Mouse (Mus musculus): ENCODE measurements at regions not wholly inside any gene's neighbourhood (a gene's known extent, or its start where the extent isn't known, plus 50 kb on each side); places are given as distances from the start of the nearest gene placed in this dataset.
"Not testable (repeated sequence)": the region's sequence is repeated elsewhere in the genome, so short reads cannot be mapped to it uniquely, and the experiment has no call there.

DNA sequence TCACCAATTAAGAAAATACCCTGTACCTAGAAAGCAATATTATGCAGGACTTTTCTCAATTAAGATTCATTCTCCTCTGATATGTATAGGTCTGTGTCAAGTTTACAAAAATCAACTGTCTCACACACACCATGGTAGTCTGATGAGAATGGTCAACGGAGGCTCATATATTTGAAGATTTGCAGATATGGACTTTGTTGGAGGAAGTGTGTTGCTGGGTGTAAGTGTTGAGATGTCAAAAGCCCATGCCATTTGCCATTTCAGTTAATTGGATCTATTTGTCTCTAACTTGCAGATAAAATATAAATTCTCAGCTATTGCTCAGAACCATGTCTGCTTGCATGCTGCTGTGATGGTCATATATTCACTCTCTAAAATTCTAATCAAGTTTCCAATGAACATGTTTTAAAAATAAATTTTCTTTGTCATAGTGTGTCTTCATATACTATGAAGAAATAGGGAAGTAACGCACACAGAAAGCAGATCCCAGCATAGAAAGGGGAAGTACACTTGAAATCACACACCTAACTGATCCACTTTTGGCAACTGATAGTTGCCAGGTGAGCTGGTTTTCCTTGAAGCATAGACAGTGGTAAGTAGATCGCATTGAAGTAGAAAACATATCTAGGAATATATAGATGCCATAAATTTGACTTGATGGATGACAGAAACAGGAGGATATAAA lies 326.4 kb downstream of the Gm11232 start:
- ATAC-seq (replicated peaks; ENCODE audit: poor library complexity): peak; percentile 96

DNA sequence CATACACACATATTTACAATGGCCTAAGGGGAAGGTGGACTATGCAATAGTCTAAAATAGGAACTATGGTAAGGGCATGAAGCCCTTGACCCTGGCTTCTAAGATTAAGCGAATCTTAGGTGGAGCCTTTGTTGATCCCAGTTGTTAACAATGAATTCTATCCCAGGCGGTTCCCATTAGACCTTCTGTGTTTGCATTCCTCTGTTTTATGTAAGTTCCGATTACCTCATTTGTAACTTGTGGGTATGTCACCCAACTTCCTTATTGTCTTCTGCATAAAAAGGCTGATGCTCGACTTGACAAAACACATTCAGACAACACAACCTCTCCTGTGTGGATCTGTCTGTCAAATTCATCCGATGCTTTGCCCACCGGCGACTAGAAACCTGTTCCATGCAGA lies 335.6 kb downstream of the Gm11232 start:
- ATAC-seq (replicated peaks; ENCODE audit: poor library complexity): not testable (repeated sequence)

DNA sequence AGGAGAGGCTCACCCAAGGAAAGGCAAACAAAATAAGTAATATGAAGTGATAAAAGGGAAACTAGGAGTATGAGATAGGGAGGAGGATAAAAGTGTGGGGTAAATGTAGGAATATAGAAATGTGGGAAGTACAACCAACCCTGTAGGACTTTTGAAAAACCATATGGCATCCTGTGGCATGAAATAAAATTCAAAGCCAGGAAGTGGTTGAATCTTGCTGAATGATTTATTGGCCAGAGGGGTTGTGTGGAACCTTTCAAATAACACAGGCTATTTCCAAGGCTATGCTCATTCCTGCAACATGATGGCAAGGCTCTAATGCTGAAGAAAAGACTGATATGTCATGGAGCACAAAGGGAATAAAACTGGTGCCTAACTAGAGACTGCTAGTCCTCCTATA lies 347.9 kb downstream of the Gm11232 start:
- no peak for ATAC-seq (replicated peaks; ENCODE audit: poor library complexity)

DNA sequence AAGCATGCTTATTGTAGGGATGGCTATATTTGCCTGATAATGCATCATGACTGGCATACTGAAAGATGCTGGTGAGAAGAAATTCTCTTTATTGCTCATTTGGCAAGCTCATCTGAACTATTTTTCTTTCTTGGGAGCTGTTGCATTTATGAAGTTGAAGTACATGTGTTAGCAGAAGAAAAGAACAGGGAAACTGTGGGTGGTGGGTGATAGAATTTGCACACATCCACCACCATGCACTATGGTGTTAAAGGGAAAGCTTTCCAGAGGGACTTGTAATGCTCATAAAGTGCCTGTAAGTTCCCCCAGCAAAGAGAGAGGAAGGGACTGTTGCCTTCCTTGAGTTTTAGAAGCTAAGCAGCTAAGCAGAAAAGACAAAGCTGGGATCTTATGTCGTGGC lies 367.3 kb downstream of the Gm11232 start:
- ATAC-seq (replicated peaks; ENCODE audit: poor library complexity): no peak

- ATAC-seq (replicated peaks; ENCODE audit: poor library complexity): no peak
These were observed 388.5 kb downstream of the Gm11232 start for GRCm38 (mm10) chr4:71369276-71369675.

GRCm38 (mm10) chr4:71363761-71364160 lies 394.0 kb downstream of the Gm11232 start:
- ATAC-seq (replicated peaks; ENCODE audit: poor library complexity): no peak

DNA sequence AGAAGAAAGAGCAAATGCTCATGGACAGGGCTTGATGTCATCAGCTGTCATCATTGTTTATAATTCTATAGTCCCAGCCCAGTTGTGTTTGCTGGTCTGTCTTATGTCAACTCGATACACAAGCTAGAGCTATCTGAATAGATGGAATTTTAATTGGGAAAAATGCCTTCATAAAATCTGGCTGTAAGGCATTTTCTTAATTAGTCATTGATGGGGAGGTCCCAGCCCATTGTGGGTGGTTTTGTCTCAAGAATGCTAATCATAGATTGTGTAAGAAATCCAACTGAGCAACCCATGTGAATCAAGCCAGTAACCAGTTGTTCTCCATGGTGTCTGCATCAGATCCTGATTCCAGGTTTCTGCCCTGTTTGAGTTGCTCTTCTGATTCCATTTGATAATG lies 400.1 kb downstream of the Gm11232 start:
- ATAC-seq (replicated peaks; ENCODE audit: poor library complexity): no peak

- ATAC-seq (replicated peaks; ENCODE audit: poor library complexity): no peak
These were observed 401.1 kb downstream of the Gm11232 start for GRCm38 (mm10) chr4:71356714-71357113.

- ATAC-seq (replicated peaks; ENCODE audit: poor library complexity): no peak
These were observed 401.5 kb downstream of the Gm11232 start for GRCm38 (mm10) chr4:71356310-71356709.

- no peak for ATAC-seq (replicated peaks; ENCODE audit: poor library complexity)
These were observed 405.9 kb downstream of the Gm11232 start for GRCm38 (mm10) chr4:71351880-71352279.

DNA sequence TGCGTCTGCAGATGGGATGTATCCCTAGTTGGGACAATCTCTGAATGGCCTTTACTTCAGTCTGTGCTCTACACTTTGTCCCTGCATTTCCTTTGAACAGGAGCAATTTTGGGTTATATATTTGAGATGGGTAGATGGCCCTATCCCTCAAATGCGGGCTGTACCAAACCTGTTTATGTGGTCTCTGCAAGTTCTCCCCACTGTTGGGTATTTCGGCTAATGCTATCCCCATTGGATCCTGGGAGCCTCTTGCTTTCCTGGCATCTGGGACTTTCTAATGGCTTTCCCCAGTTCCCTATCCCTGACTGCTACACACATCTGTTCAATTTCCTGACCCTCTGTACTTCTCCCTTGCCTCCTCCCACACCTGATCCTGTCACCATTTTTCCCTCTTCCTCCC lies 414.7 kb downstream of the Gm11232 start:
- no peak for ATAC-seq (replicated peaks; ENCODE audit: poor library complexity)

DNA sequence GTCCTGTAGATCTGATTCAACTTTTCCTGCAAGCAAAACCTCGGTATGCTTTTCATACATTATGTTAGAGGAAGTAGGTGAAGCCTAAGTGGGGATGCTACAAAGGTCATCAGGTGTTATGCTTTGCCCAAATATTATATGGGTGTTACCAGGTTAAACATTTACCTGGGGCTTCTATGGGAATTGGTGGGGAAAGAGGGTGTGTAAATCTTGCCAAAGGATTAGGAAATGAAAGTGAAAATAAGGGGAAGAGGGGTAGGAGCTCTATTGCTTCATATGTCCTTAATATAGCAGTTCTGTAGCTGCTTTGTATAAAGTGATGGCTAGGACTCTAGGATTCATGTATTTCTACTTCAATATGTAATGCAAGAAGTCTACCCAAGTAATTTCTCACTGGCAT lies 419.2 kb downstream of the Gm11232 start:
- peak; percentile 77 for ATAC-seq (replicated peaks; ENCODE audit: poor library complexity)

DNA sequence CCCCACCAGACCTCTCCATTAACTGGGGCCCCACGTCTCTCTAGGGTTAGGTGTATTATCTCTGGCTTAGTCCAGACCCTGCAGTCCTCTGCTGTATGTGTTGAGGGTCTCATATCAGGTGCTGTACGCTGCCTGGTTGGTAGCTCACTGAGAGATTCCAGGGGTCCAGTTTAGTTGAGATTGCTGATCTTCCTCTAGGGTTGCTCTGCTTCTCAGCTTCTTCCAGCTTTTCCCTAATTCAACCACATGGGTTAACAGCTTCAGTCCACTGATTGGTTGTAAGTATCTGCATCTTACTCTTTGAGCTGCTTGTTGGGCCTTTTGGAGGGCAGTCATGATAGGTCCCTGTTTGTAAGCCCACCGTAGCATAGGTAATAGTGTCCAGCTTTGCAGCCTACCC lies 425.1 kb downstream of the Gm11232 start:
- no peak for ATAC-seq (replicated peaks; ENCODE audit: poor library complexity)

DNA sequence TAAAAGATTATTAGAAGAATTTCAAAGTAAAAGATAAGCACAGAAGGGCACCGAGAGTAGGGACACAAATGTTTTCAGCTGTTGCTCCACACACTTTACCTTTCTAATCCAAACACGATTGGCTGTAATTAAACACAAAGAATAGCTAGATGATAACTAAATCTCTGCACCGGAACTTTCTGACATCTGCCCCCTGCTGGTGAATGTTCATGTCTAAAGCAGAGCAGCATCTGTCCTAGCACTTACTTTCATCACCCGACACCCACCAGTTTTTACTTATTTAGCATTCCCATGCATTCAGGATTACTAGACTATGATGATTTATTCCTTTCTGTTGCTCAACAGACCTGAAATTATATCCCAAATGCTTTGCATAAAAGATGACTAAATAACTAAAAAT lies 425.7 kb downstream of the Gm11232 start:
- ATAC-seq (replicated peaks; ENCODE audit: poor library complexity): 0 out of 2 replicates have a peak, but pooled peaks have one; percentile 29

- no peak for ATAC-seq (replicated peaks; ENCODE audit: poor library complexity)
These were observed 441.2 kb downstream of the Gm11232 start for GRCm38 (mm10) chr4:71316605-71317004.

- no peak for ATAC-seq (replicated peaks; ENCODE audit: poor library complexity)
These were observed 450.6 kb downstream of the Gm11232 start for GRCm38 (mm10) chr4:71307176-71307612.

DNA sequence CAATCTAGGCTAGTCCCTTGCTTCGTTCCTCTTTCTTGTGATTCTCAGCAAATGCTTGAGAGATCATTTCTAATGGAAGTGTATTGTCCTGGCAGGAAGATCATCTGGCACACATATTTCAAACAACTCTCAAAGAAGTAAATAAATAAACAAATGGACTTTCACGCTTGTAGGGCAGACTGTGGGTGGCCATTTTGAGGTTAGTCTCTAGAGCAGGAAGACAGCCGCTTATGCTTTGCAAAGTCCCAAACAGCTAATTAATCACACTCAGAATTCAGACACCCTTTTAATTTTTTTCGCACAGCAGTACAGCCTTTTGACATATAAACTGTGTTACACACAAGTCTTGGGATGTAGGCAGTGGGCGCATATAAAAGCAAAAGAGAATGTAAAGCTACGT lies 451.1 kb downstream of the Gm11232 start:
- ATAC-seq (replicated peaks; ENCODE audit: poor library complexity): no peak

GRCm38 (mm10) chr4:71295716-71296115 lies 462.0 kb downstream of the Gm11232 start:
- not testable (repeated sequence) for ATAC-seq (replicated peaks; ENCODE audit: poor library complexity)

- ATAC-seq (replicated peaks; ENCODE audit: poor library complexity): peak; percentile 87
These were observed 466.0 kb downstream of the Gm11232 start for GRCm38 (mm10) chr4:71291741-71292149.

- ATAC-seq (replicated peaks; ENCODE audit: poor library complexity): peak; percentile 95
These were observed 466.5 kb downstream of the Gm11232 start for GRCm38 (mm10) chr4:71291111-71291740.

DNA sequence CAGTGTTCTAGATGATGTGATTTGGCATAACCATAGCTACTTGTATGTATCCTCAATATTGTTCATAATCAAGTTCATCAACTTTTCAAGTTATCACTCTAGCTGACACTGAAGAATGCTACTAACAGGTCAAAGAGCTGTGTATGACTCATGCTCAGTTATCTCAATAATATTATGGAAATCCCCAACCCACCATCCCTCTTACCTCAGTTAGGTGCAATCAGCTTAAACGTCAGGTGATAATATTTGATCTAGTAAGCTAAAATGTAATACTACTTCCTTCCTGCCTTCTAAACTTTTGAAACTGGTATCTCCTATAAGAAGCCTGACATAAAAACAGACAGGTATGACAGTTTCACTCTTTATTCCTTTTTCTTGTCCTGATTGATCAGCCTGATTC lies 474.6 kb downstream of the Gm11232 start:
- ATAC-seq (replicated peaks; ENCODE audit: poor library complexity): no peak

DNA sequence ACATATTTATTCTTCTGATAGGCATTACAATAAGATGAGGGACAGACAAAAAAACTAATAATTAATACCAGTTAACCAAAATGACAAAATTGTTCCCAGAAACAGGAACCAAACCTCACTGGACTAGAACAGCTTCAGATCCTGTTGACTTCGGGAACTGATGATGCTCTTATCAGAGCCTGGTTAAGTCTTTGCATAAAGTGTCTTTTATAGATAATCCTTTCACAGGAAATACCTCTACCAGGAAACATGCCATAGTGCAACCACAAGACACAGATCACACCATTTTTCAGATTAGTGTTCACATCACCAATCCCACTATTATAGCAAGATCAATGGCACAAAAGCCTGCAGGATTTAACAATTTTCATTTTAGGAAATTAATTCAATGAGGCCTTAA lies 478.1 kb downstream of the Gm11232 start:
- no peak for ATAC-seq (replicated peaks; ENCODE audit: poor library complexity)

- ATAC-seq (replicated peaks; ENCODE audit: poor library complexity): peak; percentile 64
These were observed 497.9 kb downstream of the Gm11232 start for GRCm38 (mm10) chr4:71259897-71260296.
